Mouse (Mus musculus) cerebellum, postnatal 25 days (tissue): ENCODE data around the gene Olfr782.
"Not testable (repeated sequence)": the region's sequence is repeated elsewhere in the genome, so short reads cannot be mapped to it uniquely, and the experiment has no call there.

Experiments used
- DNase-seq, 2 experiments: peaks; one replicate each; pipeline ENCODE4 v3.0.0; 2021; ENCODE audit warnings: mixed read lengths in 2 of 2

Gene Olfr782

DNA sequence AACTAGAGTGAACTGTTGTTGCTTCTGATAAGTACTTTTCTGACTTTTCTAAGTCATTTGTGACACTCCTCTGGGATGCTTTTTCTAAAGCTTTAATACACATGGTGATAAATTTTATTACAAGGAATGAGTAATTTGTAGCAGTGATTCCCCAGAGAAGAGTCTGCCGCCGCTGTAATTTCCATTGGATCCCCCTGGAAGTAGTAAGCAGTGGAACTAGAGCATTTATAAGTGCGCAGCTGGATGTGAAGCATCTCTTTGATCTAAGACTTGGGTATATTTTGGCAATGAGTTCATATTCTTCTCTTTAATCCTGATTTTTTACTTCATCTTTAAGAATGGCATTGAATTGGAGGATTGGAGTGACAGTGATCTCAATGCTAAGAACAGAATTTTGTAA, at the start of gene Olfr782:
Olfr782 (plus strand) TSS at position 301 of the 400 bp plus-strand sequence.
- no peak for DNase-seq

DNA sequence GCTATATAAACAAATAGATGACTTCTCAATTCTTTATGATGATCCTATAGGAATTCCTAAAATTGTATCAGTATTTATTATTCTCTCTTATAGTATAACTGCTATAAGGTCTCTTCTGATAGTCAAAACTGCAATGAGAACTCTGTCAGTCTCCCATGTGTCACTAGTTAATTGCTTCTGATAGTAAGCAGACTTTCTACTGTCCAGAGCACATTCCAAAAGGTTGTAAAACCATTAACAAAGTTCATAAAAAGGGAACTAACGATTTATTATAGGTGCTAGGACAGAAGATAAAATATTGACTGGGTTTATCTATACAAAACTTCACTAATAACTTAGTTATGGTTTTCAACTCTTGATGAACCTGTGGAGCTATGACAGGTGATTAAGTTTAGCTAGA, 35.7 kb upstream of the Olfr782 start:
- DNase-seq, result not testable (repeated sequence)

DNA sequence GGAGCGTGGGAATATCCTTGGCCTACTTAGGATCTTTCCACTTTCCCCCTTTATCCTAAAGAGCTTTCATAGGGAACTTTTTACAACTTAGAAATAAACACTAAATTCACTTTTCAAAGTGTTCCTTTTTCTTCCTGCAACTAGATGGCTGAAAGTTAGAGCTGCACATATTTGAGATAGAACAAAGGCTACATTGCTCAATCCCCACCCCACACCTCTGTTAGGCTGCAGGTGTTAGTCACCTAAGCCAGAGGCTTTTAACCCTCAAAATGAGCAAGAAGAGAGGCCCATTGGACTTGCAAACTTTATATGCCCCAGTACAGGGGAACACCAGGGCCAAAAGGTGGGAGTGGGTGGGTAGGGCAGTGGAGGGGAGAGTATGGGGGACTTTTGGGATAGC, 35.1 kb upstream of the Olfr782 start:
- not testable (repeated sequence) for DNase-seq

DNA sequence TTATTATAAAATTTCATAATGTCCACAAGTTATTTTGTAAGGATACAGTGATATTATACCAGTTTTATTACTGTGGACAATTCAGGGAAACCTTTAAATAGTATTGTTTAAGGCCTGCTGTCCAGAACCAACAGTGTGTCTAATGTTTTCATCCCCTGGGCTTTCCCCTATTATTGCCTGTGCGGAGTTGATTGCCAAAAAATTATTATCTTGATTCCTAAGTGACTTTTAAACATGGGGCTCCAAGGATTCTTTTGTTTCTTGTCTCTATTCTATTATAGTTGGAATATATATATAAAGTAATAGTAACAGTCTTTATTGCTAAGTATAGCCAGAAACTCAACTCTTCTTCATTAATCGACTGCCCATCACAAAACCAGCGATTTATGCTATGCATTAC, 30.8 kb upstream of the Olfr782 start, which contains the start of gene Olfr780:
Olfr780 (plus strand) TSS at position 301 of the 400 bp plus-strand sequence.
- no peak for DNase-seq

DNA sequence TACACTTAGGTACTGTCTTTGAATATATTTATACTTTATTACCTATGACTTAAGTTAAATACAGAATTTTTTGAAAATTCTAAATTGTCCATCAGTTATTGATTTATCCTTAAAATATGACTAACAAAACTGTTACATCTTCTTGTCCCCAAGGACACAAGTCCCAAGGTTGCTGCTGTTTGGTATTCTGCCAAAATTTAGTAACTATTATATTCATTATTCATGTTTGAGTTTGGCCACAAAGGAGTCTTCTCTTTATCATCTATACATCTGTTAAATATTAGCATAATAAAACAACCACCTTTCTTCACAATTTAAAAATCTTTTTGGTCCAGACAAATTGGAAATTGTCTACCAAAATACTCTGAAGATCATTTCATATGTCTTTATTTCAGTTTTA, 20.1 kb upstream of the Olfr782 start, which contains the start of gene Olfr781:
Olfr781 (plus strand) TSS at position 301 of the 400 bp plus-strand sequence.
- no peak for DNase-seq

DNA sequence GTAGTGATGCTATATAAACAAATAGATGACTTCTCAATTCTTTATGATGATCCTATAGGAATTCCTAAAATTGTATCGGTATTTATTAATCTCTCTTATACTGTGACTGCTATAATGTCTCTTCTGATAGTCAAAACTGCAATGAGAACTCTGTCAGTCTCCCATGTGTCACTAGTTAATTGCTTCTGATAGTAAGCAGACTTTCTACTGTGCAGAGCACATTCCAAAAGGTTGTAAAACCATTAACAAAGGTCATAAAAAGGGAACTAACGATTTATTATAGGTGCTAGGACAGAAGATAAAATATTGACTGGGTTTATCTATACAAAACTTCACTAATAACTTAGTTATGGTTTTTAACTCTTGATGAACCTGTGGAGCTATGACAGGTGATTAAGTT, 3.8 kb downstream of the Olfr782 start:
- DNase-seq, result not testable (repeated sequence)

DNA sequence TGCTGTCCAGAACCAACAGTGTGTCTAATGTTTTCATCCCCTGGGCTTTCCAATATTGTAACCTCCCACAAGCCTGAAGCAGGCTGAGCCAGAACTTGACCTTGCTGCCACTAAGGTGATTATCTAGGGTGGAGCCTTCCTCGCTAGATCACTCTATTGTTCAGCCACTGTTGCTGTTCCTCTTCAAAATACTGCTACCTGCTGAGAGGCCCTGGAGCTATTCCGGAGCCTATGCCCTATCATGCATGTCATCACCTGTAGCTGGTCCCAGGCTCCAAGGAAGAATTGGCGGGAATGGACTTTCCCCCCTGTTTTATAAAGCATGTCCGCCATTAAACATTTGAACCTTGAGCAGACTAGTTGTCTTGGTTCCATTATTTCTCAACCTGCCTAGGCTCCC, 7.8 kb downstream of the Olfr782 start:
- DNase-seq, result not testable (repeated sequence)

DNA sequence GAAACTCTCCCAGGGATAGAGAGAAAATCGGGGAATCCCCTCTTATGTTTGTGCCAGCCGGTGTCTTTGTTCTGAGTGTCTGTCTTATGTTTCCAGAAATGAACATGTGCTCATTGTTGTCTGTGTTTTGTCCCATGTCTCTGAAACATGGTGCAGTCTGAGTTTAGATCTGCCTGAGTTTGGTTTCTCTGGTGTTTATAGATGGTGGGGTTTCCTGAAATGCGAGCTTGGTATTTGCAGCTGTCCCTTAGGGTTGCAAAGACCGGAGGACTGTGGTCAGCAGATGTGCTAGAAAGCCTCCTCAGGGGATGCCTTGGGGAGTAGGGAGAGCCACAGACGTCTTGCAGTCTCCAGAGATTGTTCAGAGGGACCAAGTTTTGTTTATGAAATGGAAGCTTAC, 8.7 kb downstream of the Olfr782 start:
- DNase-seq, result no peak

DNA sequence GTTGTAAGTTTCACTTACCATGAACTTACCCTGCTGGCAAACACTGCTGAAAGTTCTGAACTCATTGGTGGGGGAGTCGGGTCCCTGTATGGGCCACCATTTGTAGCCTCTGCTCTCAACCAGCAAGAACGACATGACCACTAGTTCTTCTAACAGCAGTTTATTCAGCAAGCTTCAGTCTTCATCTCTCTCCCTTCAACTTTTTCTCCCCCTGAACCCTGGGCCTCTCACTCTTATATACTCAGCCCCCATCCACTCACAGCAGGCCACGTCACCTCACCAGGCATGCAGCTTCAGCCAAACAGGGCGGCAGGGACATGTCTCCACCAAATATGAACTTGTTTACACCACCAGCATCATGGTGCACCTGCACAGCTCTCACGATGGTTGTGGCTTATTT, 25.4 kb downstream of the Olfr782 start:
- not testable (repeated sequence) for DNase-seq

DNA sequence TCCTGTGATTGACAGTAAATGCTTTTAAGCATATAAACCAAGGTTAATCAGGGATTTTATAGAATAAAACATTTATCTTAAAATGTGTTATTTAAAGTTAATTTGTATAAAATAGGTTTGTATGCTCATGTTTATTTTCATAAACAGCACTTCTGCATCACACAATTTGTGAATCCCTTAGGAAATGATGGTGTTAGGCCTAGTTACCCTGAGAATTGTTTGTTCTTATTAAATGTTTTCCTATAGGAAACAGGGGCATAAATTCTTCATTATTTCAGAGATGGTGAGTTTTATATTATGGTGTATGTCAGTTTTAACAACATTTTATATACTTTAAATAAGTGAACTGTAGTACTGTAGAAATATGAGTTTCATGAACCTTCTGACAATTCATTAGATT, 35.1 kb downstream of the Olfr782 start, which contains the start of gene Olfr784:
Olfr784 (plus strand) TSS at position 301 of the 400 bp plus-strand sequence.
- DNase-seq, result no peak

DNA sequence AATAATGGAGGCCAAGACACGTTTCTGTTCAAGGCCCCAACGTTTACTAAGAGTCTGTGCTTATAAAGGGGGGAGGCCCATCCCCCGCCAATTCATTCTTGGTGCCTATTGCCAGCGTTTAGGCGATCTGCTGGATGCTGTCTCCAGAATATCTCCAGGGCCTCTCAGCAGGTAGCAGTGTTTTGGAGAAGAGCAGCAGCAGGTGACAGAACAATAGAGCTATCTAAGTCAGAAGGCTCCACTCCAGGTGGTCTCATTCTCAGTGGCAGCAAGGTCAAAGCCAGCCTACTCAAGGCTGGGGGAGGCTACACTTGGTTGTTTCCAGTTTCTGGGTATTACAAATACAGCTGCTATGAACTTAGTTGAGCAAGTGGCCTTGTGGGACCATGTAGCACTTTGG, 52.2 kb downstream of the Olfr782 start:
- no peak for DNase-seq
